Mouse (Mus musculus) right cerebral cortex, postnatal 4 days (tissue): ENCODE data around the gene Kank3.

Experiments
- DNase-seq: peaks from one replicate; pipeline ENCODE4 v3.0.0-alpha.2; 2022

The Kank3 gene

DNA sequence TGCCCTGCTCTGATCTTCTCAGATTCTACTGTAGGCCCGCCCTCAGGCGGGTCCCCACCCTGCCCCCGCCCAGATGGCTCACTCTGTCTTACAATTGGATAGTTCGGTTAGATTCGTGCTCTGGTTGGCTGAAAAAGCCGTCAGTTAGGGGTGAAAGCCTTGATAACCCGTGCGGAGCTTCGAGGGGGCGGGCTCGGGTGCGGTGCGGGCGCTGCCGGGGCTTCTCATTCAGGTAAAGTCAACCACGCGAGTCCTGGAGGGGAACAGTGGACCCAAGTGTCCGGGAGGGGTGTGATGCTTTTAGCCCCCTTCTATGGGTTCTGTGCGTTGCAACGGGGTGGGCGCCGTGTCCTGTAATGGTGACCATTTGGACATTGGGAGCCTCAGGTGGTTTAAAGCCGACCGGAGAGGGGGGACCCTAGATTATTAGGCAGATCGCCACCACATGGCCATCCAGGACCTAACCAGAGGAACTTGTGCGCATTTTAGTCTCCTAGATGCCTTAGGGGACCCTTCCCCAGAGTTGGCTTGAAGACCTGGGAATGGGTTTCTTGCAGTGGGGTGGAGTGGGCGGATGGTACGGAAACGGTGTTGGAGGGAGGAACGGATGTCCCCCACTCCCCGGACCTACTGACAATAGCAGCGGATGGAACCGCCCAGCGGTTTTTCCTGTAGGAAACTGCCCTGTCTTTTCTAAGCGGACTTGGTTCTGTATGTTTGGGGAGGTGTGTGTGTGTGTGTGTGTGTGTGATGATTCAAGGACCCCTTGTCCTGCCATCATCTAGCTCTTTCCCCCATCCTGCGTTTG, at the start of gene Kank3:
TSS of gene Kank3 (plus strand) at position 186 of the 808 bp plus-strand sequence.
- DNase-seq = peak; percentile 96

DNA sequence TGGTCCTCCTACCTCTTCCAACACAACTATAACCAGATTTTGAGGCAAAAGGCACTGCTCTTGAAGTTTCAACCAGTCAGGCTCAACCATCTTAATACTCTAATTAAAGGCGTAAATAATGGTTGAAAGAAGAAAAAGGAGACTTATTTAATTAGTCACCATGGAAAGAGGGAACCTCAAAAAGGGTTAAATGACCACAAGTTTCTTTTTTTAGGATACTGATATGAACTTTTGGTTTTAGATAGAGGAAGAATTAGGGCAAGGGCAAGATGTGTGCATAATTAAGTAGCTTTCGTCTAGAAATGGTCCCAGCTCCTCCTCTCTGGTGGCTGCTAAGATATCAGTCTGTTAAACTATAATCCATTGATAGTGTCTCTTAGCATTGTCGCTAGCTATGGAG, 43.9 kb upstream of the Kank3 start:
- DNase-seq = no peak

DNA sequence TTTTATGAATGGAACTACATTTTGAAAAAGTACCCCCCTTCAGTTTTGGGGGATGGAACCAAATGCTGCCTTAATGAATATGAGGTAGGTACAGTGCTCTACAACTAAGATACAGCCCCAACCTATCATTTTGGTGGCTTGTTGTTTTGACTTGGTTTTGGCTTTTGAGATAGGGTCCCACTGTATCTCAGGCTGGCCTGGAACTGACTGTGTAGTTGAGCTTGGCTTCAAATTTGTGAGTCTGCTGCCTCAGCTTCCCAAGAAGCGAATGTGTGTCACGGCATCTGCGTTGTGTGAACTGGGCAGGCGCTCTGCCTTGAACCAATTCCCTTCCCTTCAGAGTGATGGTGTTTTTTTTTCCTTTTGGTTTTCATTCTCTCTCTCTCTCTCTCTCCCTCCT, 38.7 kb upstream of the Kank3 start:
- DNase-seq = no peak

DNA sequence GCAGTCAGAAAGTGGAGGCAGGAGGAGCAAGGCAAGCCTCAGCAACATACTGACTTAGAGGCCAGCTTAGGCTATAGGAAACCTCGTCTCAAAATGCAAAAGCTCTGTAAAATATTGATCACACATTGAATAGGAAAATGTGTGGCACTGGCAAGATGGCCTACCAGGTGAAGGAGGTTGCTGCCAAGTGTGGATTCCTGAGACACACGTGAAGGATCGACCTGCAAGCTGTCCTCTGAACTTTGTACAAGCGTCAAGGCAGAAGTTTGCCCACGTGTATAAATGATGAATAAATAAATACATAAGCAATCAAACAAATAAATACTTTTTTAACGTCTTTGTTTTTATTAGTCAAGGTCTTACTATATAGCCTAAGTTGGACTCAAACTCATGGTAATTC, 36.9 kb upstream of the Kank3 start:
- no peak for DNase-seq

DNA sequence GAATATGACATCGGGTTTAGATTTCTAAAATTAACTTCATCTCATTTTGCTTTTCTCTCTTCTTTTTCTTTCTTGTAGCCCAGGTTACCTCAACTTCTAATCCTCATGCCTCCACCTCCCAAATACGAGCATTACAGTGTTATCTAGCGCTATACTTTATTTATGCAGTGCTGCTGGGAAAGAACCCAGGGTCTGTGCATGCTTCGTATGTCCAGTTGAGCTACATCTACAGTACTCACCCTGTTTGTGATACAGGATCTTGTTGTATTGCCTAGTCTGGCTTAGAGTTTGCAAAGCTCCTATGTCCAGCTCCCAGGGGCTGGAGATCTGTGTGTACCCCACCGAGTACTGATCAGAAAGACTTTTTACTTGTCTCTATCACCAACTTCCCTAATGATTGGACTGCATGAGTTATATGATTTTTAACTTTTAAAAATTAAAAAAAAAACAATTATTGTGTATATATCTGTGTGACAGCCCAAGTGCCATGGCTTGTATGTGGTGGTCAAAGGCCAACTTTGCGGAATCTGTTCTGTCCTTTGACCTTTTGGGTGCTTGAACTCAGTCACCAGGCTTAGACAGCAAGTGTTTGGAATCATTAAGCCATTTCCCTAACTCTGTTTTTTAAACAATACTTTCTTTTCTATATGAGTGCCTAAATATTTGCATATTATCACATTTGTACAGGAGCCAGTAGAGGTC, 36.3 kb upstream of the Kank3 start:
- no peak for DNase-seq

DNA sequence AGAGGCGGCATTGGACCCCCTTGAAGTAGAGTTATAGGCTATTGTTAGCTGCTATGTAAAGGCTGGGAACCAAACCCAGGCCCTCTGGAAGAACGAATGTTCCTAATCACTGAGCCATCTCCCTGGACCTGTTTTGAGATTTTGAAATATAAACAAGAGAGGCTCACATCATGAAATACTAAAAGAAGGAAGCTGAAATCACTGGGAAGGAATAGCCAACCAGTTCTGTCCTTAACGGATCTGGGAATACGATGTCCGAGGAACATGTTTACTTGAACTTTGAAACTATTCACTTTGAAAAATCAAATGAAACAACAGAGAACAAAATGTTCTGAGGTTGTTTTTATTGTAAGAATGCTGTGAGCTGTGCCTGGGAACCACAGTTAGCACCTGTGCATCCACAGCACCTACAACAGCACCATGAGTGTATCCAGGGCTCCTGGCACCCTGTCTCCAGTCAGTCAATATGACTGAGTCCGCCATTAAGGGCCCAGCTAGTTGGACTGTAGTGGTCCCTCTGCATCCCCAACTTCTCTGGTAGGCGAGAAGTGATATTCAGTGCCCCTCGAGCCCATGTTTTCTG, 35.7 kb upstream of the Kank3 start:
- DNase-seq = no peak

DNA sequence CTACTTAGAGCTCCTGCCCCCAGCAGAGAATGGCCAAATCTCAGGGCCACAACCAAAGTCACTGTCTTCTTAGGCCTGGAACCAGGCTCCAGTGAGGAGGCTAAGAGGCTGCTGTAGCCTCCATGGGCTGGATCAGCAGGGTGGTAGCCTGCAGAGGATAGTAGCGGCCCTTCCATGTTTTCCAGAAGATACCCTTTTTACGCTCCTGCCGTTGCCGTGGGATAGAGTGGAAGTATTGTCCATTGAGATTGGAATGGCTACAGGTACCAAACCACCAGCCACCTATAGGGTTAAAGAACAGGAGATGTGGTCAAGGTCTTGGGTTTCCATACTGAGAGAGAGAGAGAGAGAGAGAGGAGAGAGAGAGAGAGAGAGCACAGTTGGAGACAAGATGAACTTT, 35.0 kb upstream of the Kank3 start:
- DNase-seq = no peak

DNA sequence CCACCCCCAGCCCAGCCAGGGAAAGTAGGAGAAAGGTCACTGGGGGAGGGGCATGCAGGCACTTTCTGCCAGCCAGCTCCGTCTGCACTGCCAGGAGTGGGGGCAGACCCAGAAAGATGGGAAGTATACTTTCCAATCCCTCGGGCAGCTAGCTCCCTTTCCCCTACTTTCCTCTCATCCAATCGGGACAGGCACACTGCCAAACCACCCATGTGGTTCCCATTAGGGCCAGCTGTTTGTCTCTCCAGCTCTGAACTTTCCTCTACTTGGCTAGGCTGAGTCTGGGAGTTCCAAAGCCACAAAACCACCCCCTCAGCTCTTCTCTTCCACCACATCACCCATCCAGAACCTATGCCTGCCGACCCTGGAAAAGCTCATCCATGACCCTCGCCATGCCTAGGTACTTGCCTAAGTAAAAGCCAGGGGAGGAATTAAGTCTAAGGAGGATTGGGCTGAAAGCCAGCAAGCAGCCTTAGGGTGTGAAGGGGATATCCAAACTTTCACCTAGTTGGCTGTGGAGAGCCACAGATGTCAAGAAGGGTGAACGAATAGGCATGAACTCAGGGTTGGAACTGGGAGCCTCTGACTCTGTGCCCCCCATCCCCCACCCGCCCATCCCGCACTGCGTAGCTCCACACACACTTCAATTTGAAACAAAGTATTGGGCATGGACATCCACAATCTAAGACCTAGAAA, 30.9 kb upstream of the Kank3 start:
- peak; percentile 80 for DNase-seq

DNA sequence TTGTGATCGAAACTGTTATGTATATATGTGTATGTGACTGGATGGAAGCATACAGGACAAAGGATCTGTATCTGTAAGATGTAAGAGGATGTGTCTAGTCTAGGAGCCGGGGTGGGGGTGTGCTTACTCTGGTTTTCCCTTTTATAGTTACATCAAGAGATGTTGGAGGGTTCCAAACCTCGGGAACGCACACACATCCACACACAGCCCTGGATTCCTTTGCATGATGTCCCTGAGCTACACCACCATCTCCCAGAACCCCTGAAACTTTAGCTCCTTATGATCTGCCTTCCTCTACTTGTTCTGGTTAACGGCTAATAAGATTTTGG, 30.4 kb upstream of the Kank3 start:
- DNase-seq = no peak

DNA sequence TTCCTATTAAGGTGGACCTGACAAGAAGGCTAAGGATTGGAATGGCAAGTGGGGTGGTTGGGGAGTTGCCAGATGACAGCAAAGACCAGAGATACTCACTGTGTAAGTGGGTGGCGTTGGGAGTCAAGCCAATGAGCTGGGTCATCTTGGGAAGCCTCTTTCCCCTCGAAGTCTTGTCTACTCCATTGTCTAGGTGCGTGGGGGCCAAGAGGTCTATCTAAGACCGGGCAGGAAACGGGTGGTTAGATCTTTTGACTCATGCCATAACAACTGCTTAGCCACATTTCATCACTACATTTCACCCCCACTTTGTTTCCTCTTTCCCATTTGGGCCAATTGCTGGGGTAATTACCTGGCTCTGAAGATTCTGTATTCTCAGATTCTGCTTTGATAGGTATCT, 29.9 kb upstream of the Kank3 start:
- DNase-seq = no peak

DNA sequence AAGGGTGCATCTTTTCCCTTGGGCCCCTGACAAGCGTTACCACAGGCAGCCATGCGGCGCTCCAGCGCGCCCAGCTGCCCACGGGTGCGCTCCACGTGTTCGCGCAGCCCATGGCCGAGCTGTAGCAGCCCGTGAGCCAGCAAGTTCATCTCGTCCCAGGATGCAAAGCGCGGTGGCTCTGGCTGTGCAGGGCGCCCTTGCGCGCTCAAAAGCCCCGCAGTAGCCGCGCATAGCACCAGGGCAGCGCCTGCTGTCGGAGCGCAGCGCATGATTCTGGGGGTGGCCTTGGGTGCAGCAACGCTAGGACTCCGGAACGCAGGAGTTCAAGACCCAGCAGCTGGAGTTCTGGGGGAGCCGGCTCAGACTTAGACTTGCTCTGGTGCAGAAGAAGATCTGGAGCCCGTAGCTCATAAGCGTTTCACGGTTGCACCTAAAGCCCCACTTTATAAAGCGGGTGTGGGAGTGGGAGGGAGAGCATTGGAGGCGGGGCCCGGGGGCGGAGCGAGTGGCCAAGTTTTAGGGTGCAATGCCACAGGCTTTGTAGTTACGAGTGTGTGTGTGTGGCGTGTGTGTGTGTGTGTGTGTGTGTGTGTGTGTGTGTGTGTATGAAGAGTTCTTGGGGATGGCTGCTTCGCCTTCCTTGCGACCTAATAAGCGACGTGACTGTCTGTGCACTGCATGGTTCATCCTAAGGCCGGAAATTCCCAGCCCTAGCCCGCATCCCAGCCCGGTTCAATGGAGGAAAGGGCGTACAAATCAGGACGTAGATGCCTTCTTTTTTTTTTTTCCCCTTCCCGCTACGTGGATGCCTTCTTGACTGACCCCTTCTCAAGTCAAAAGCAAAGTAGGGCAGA, 29.0 kb upstream of the Kank3 start, which contains the start of gene Angptl4:
TSS of gene Angptl4 (minus strand) at position 707 of the 854 bp plus-strand sequence.
- DNase-seq = peak; percentile 33

DNA sequence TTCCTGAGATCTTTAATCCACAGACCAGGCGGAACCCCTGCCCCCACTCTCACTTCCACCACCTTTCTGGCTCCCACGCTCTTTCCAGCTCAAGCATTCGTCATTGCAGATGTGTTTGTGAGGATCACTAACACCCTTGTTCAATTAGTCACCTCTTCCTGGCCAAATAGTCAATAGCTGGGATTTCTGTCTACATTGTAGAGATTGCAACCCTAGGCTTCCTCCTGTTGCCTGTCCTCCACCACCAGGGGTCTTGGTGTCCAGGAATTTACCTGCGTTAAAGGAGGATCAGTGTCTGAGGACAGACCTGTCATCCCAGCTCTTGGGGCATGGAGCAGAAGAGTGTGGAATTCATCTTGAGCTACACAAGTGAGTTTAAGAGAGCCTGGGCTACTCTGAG, 28.3 kb upstream of the Kank3 start:
- DNase-seq = no peak

DNA sequence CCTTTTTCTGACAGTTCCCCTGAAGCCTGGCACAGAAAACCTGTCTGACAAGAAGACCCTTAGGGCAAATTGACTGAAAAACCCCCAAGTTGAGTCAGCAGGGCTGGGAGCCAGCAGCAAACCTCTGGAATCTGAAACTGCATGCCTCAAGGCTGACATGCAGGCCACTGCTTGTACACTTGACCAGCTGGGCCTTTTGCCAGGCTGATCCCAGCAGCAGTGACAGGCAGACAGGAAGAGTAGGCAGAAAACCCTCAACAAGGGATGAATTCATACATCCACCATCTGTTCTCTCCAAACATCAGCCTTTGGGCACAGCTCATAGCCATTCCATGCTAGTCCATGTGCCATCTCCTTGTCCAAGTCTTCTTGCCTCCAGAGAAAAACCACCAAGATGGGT, 26.9 kb upstream of the Kank3 start:
- DNase-seq = peak; percentile 32

DNA sequence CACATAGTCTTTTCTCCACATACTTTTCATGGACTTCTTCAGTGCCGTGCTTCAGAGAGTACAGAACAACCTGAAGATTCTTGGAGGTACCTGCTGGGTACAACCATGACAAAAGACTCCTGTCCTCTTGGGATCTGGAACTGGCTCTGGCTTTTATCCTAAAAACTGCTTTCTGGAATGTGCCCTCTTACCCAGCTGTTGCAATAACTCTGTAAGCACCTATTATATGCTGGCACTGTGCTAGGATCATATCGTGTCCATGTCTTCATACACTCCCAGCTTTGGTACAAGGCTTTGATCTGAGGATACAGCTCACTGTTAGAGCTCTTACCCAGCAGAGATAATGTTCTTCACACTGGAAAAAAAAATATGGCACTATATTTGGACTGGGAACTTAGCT, 25.4 kb upstream of the Kank3 start:
- no peak for DNase-seq

DNA sequence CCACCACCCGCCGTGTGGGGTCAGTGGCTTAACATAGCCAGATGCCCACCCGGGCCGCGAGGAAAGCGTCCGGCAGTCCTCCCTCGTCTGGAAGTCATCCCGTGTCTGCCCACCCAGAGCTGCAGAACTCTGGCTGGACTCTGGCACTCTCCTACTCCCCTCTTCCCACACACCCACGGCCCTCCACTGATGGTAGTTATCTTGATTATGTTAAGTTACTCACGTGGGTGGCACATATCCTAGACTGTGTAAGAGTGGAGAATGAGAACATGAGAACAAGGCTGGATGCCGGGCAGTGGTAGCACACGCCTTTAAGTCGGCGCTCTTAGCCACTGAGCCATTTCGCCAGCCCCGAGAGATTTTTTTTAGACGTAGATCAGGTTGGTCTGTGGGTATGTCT, 23.9 kb upstream of the Kank3 start:
- no peak for DNase-seq

DNA sequence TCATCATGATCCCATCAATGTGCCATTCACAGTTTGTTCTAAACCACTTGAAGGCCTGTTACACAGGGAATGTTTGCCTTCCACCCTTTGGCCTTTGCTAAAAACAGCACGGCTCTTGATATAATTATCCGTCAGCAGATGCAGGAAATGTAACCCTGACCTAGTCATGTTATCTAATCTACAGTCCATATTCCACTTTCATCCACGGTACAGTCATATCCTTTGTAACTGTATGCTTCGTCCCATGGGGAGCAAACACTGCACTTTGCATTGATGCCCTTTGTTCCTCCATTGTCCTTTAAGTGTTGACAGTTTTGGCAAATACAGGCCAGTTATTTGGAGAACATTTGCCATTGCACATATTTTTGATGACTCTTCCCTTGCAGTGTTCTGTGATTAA, 21.6 kb upstream of the Kank3 start:
- DNase-seq = no peak

DNA sequence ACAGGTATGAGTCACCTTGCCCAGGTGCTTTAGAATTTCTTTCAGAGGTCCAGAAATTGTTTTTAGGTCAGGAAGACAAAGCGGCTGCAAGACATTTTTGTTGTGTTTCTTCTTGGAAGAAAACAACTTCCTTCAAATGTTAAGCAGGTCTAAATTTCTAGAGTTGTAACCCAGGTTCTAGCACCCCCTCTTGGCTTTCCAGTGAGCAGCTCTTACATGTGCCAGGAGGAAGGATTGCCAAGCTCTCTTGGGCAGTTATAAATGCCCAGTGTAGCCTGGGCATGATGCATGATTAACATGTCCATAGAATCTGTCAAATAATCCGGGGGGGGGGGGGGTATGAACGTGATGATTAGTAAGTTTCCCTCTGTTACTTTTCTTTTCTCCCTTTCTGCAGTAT, 12.0 kb upstream of the Kank3 start:
- no peak for DNase-seq

DNA sequence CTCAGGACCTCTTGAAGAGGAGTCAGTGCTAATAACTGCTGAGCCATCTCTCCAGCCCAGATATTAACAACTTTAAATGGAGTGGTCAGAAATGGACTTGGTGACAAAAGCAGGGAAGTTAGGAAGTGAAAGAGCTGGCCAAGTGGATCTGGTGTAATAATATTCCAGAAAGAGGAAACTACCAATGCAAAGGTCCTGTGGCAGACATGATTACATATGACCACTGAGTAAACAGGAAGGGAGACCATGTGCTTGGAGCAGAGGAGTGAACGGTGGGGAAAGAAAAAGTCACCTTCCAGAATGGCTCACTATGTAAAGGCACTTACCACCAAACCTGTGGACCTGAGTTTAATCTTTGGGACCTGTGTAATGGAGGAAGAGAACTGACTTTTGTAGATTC, 11.0 kb upstream of the Kank3 start:
- no peak for DNase-seq

DNA sequence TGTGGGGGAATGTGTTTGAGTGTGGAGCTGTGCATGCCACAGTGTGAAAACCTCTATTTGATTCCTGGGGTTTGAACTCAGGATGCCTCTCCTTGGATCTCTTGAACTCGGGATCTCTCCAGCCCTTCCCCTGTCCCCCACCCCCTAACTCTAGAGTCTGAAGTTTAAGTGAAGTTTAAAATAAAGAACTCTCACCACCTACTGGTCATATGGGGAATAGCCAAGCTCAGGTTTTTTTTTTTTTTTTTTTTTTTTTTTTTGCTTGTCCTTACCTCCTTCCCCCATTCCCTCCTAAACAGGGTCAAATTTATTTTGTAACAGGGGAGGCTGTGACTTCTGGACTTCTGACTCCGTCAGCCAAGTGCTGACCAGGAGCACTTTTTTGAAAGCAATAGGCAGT, 8.1 kb upstream of the Kank3 start:
- no peak for DNase-seq

DNA sequence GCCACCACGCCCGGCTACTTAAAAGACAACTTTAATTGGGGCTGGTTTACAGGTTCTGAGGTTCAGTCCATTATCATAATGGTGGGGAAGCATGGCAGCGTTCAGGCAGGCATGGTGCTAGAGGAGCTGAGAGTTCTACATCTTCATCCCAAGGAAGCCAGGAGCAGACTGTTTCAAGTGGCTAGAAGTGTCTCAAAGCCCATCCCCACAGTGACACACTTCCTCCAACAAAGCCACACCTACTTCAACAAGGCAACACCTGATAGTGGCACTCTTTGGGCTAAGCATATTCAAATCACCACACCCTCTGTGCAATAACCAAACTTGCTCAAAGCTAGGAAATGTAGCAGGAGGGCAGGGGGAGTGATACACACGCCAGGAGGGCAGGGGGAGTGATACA, 6.1 kb upstream of the Kank3 start:
- DNase-seq = no peak

DNA sequence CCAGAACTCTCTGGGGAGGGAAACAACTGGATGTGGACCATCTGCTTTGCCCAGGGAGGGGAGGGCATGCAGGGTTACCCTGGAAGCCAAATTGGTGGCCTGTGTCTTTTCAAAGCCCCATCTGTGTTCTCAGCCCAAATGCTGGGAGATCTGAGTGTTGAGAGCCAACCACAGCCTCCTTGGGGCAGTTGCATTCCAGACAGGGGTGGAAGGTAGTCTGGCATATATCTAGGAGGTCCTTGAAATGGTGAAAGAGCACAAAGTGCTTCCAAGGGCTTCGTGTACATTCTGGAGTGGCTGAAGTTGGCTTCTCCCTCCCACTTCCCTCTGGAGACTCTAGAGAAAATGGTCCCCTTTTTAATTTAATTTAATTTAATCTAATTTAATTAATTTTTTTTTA, 5.6 kb upstream of the Kank3 start:
- no peak for DNase-seq

DNA sequence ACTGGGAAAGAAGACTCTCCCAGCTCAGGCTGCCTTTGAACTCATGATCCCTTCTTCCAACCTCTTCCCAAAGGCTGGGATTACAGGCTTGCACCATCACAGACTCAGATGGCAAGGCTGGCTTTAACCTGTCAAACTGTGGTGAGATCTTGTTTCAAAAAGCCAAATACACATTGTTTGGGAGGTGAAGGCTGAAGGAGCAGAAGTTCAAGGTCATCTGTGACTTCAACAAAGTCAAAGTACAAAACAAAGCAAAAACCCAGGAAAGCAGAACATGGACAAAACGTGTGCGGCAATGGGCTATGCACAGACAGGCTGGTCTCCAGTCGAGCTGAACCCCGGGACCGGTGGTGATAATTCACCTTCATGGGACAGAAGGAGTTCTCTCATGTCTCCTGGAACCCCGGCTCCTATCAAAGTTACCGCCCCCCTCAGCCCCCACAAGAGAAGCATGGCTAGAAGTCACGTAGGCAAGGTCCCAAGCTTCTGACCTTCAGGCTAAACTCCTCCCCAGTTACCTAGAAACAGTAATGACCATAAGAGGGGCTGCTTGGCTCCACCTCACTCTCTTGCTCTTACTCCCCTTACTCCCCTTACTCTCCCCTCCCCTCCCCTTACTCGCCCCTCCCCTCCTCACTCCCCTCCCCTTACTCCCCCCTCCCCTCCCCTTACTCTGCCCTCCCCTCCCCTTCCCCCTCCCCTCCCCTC, 3.0 kb upstream of the Kank3 start:
- no peak for DNase-seq
